Mouse (Mus musculus): ENCODE measurements around the gene Etl4. TPM values are rescaled to one million over a fixed set of nuclear protein-coding genes. Genes with fewer than 3 reads are reported as not detected.

Gene Etl4
- polyA plus RNA-seq, 1 experiment from 2014 or later: 15.7 TPM

DNA sequence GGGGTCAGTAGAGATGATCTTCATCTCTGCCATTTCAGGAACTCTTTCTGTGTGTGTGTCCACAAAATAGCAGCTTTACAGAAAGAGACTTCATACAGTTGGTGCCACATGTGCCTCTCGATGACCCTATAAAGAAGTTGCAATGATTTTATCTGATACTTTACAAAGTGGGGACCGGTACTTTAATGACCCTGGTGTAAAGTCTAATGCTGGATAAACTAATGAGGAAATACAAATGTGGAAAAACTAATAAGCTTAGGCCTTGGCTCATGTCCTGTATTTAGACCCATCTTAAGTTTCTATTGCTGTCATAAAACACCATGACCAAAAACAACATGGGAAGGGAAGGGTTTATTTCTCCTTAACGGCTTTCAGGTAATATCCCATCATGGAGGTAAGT lies 729.0 kb downstream of the Etl4 start:
- no peaks in the 10 kb centered on the region for H3K9me3 ChIP-seq (ENCODE audit: low read length)
- H3K36me3 ChIP-seq (ENCODE audit: insufficient read depth, low read length): no peaks in the 10 kb centered on the region
- no peak overlapping the region for H3K9ac ChIP-seq (replicated peaks; ENCODE audit: low read depth)
- H3K27me3 ChIP-seq (replicated peaks; ENCODE audit: insufficient read depth, low read length): no peaks in the 10 kb centered on the region
- ATAC-seq (no peak), DNase-seq (ENCODE audit: low spot score) (no peak)
- H3K4me3 ChIP-seq (ENCODE audit: low read depth, low read length): no peak overlapping the region
- WGBS: 89% methylated on average over 3 of the region's 3 CpGs
- H3K4me1 ChIP-seq (ENCODE audit: insufficient read depth, low read depth, low read length): no peaks in the 10 kb centered on the region
- H3K4me2 ChIP-seq (replicated peaks; ENCODE audit: low read depth, low read length): no peak overlapping the region
- H3K27ac ChIP-seq (ENCODE audit: low read length): no peak overlapping the region
- no peak for TF ChIP-seq CTCF (IDR thresholded peaks at IDR 0.05)
- no peak for TF ChIP-seq EP300 (IDR thresholded peaks at IDR 0.05)

DNA sequence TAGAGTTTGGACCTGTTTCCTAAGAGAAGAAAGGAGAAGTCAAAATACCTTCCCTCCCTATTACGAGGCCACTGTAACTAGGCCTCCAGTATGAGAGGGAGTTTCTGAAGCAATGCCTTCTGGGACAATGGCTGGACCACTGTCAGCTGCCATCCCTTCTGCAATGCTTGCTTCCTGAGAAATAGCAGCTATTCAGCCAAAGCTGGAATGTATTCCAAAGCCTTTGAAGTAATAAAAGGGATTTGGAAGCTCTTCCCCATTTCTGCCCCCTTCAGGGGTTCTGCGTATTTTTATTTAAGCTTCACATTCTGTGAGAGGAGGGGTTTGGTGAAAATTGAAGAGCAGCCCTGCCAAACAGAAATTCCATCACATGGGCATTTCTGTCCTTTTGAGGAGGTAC lies 730.1 kb downstream of the Etl4 start:
- no peak for ATAC-seq
- no peak overlapping the region for H3K4me2 ChIP-seq (replicated peaks; ENCODE audit: low read depth, low read length)
- no peaks in the 10 kb centered on the region for H3K27me3 ChIP-seq (replicated peaks; ENCODE audit: insufficient read depth, low read length)
- H3K36me3 ChIP-seq (ENCODE audit: insufficient read depth, low read length): no peaks in the 10 kb centered on the region
- H3K9me3 ChIP-seq (ENCODE audit: low read length): no peaks in the 10 kb centered on the region
- H3K4me3 ChIP-seq (ENCODE audit: low read depth, low read length): no peak overlapping the region
- 72% methylated on average over 2 of the region's 2 CpGs for WGBS
- TF ChIP-seq EP300 (IDR thresholded peaks at IDR 0.05): no peak
- TF ChIP-seq CTCF (IDR thresholded peaks at IDR 0.05): no peak
- DNase-seq (ENCODE audit: low spot score): no peak
- no peak overlapping the region for H3K9ac ChIP-seq (replicated peaks; ENCODE audit: low read depth)
- H3K27ac ChIP-seq (ENCODE audit: low read length): no peak overlapping the region
- no peaks in the 10 kb centered on the region for H3K4me1 ChIP-seq (ENCODE audit: insufficient read depth, low read depth, low read length)

DNA sequence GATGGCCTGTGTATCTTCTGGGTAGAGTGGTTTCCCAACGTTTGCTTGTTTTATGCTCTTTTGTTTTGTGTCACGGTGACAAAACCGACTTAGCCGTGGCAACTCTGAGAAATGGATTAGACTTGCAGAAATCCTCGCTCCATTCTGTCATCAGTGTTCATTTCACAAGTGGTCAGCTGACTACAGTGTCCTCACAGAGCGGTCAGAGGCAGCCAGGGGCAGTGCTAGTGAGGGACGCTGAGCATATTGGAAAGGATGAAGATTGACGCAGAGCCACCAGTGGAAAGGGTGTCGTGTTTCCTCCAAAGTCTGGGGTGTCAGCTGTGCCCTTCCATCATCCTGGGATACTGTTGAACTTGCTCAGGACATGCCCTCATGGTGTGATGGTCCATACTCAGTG lies 733.2 kb downstream of the Etl4 start:
- H3K9me3 ChIP-seq (ENCODE audit: low read length): no peaks in the 10 kb centered on the region
- no peak overlapping the region for H3K4me2 ChIP-seq (replicated peaks; ENCODE audit: low read depth, low read length)
- DNase-seq (ENCODE audit: low spot score) (peak; percentile 24), ATAC-seq (no peak)
- no peak overlapping the region for H3K9ac ChIP-seq (replicated peaks; ENCODE audit: low read depth)
- H3K27ac ChIP-seq (ENCODE audit: low read length): no peak overlapping the region
- WGBS: 53% methylated on average over 9 of the region's 9 CpGs
- no peak overlapping the region for H3K4me3 ChIP-seq (ENCODE audit: low read depth, low read length)
- H3K27me3 ChIP-seq (replicated peaks; ENCODE audit: insufficient read depth, low read length): no peaks in the 10 kb centered on the region
- TF ChIP-seq EP300 (IDR thresholded peaks at IDR 0.05): no peak
- no peak for TF ChIP-seq CTCF (IDR thresholded peaks at IDR 0.05)
- H3K4me1 ChIP-seq (ENCODE audit: insufficient read depth, low read depth, low read length): no peaks in the 10 kb centered on the region
- H3K36me3 ChIP-seq (ENCODE audit: insufficient read depth, low read length): no peaks in the 10 kb centered on the region

DNA sequence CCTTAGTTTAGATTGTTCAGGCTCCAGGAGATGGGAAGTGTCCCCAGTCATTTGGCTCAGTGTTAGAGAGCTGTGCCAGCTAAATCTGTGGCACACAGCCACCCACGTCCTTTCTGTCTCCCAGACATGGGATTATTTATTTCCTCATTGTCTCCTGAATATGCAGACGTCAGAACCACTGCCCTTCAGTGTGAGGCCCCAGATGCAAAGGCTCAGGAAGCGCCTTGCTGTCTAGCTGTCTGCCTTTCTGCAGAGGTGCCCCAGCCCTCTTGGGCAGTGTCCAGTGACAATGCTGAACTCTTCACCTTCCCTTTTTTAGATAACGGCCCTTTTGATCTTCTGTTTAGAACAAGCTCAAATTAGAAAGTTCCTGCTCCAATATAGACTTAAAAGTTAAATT lies 740.2 kb downstream of the Etl4 start:
- peak; percentile 94 for ATAC-seq
- H3K9me3 ChIP-seq (ENCODE audit: low read length): no peaks in the 10 kb centered on the region
- TF ChIP-seq CTCF (IDR thresholded peaks at IDR 0.05) (no peak), EP300 (IDR thresholded peaks at IDR 0.05) (peak; percentile 99)
- no peak overlapping the region for H3K4me3 ChIP-seq (ENCODE audit: low read depth, low read length)
- H3K9ac ChIP-seq (replicated peaks; ENCODE audit: low read depth): no peak overlapping the region
- DNase-seq (ENCODE audit: low spot score): peak; percentile 80
- 16% methylated on average over 4 of the region's 4 CpGs for WGBS
- peaks cover 9% of the 10 kb centered on the region; the same call in 1 of the 2 replicates for H3K4me1 ChIP-seq (ENCODE audit: insufficient read depth, low read depth, low read length)
- no peaks in the 10 kb centered on the region for H3K36me3 ChIP-seq (ENCODE audit: insufficient read depth, low read length)
- H3K27ac ChIP-seq (ENCODE audit: low read length): no peak overlapping the region
- H3K27me3 ChIP-seq (replicated peaks; ENCODE audit: insufficient read depth, low read length): no peaks in the 10 kb centered on the region
- no peak overlapping the region for H3K4me2 ChIP-seq (replicated peaks; ENCODE audit: low read depth, low read length)

DNA sequence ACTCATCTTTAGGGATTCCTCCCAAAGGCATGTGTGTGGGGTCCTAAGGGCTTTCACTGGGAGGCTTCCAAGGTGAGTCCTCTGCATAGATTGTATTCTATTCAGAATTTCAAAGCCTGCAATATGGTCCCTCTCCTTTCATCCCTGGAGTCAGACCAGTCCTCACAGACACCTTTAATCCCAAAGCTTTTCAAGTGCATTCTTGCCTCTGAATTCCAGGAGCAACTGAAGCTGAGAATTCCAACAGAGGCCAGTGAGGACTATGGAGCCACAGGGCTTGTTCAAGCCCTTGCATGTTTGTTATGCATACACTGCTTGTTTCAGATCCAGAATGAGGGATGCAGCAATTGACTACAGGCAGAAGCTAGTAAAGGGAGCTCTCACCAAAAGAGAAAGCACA lies 743.5 kb downstream of the Etl4 start:
- Histone ChIP-seq H3K4me3 (ENCODE audit: low read depth, low read length) (no peak overlapping the region), H3K4me2 (replicated peaks; ENCODE audit: low read depth, low read length) (no peak overlapping the region), H3K9me3 (ENCODE audit: low read length) (no peaks in the 10 kb centered on the region), H3K9ac (replicated peaks; ENCODE audit: low read depth) (no peak overlapping the region), H3K36me3 (ENCODE audit: insufficient read depth, low read length) (no peaks in the 10 kb centered on the region), H3K27me3 (replicated peaks; ENCODE audit: insufficient read depth, low read length) (no peaks in the 10 kb centered on the region), H3K4me1 (ENCODE audit: insufficient read depth, low read depth, low read length) (peaks cover 9% of the 10 kb centered on the region; the same call in 1 of the 2 replicates), H3K27ac (ENCODE audit: low read length) (no peak overlapping the region)
- TF ChIP-seq CTCF (IDR thresholded peaks at IDR 0.05) (no peak), EP300 (IDR thresholded peaks at IDR 0.05) (no peak)
- DNase-seq (ENCODE audit: low spot score) (no peak), ATAC-seq (no peak)

DNA sequence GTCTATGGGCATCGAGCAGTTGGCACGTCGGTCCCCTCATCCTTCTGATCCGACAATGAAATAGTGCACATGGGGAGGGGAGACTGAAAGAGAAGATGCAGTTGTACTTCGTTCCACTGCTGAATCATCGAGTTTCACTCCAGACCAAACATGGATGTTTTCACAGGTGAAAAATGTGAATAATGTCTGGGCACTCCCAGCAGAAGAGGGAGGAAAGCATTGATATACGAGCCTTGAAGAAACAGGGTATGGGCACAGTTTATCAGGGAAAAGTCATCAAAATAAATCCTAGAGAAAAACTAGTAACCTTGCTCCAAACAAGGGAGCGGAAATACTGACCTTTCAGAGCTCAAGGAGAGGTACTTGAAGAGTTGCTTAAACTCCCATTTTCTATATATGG lies 744.5 kb downstream of the Etl4 start:
- Histone ChIP-seq H3K27ac (ENCODE audit: low read length) (no peak overlapping the region), H3K36me3 (ENCODE audit: insufficient read depth, low read length) (no peaks in the 10 kb centered on the region), H3K4me2 (replicated peaks; ENCODE audit: low read depth, low read length) (no peak overlapping the region), H3K27me3 (replicated peaks; ENCODE audit: insufficient read depth, low read length) (no peaks in the 10 kb centered on the region), H3K9me3 (ENCODE audit: low read length) (no peaks in the 10 kb centered on the region), H3K4me3 (ENCODE audit: low read depth, low read length) (no peak overlapping the region), H3K9ac (replicated peaks; ENCODE audit: low read depth) (no peak overlapping the region), H3K4me1 (ENCODE audit: insufficient read depth, low read depth, low read length) (peaks cover 7% of the 10 kb centered on the region; the same call in 1 of the 2 replicates)
- WGBS: 50% methylated on average over 8 of the region's 8 CpGs
- DNase-seq (ENCODE audit: low spot score) (peak; percentile 36), ATAC-seq (no peak)
- no peak for TF ChIP-seq EP300 (IDR thresholded peaks at IDR 0.05)
- no peak for TF ChIP-seq CTCF (IDR thresholded peaks at IDR 0.05)

All from lung, postnatal 0 days (tissue).